ENCODE assay signal across 15 mouse cellular contexts in the genomic region with DNA sequence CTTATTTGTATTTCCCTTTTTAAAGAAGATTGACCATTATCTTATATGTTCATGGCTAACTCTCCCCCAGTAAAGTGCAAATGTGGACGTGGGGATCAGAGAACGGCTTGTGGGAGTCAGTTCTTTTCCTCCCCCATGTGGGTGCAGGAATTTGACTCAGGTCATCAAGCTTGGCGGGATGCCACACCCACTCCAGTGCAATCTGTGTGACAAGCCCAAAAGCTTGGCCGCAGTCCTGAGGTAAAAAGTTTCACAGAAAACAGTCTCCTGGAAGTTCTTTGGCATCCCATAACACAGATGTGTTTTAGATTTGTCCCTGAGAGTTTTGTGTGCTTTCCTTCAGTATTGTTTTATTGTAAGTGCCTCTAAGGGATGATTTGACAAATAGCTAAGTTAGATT.
DNase-seq lines count a peak whose midpoint lies in the region; ATAC-seq and TF ChIP-seq lines count a peak whose summit lies in the region.
"Had no signal": no experiment of that assay in that cellular context is flagged by ENCODE, and none has a peak within 500 bp of the region (broad histone marks: within the 10 kb centered on the region; RNA-seq: fewer than 3 reads in every experiment).

No protein-coding gene starts in this region.

- intact Hi-C loops in gastrocnemius, postnatal 14 days (cut with DNase I; ENCODE audit: low total_unique reads), result no loop called here

- H3K27ac ChIP-seq in heart, embryonic 11.5 days (ENCODE audit: low read depth, low read length), result no peak overlapping the region
- H3K27ac ChIP-seq in hindbrain, postnatal 0 days, result no peak overlapping the region
- H3K27ac ChIP-seq in intestine, embryonic 16.5 days (ENCODE audit: low read length), result no peak overlapping the region
- H3K27ac ChIP-seq: neural tube, embryonic 12.5 days; stomach, embryonic 15.5 days had no signal

- no peaks in the 10 kb centered on the region for H3K4me1 ChIP-seq in heart, embryonic 11.5 days (ENCODE audit: control insufficient read depth, insufficient read depth, low read length)
- H3K4me1 ChIP-seq in hindbrain, postnatal 0 days (ENCODE audit: insufficient read depth, low read length), result no peaks in the 10 kb centered on the region
- no peaks in the 10 kb centered on the region for H3K4me1 ChIP-seq in intestine, embryonic 16.5 days (ENCODE audit: control insufficient read depth, insufficient read depth, low read length)
- H3K4me1 ChIP-seq: neural tube, embryonic 12.5 days; stomach, embryonic 15.5 days had no signal

- H3K27me3 ChIP-seq in heart, embryonic 11.5 days (ENCODE audit: control insufficient read depth, insufficient read depth, low read length), result no peaks in the 10 kb centered on the region
- H3K27me3 ChIP-seq in hindbrain, postnatal 0 days (ENCODE audit: insufficient read depth, low read length), result no peaks in the 10 kb centered on the region
- no peaks in the 10 kb centered on the region for H3K27me3 ChIP-seq in intestine, embryonic 16.5 days (replicated peaks; ENCODE audit: control insufficient read depth, insufficient read depth, low read length)
- H3K27me3 ChIP-seq: neural tube, embryonic 12.5 days; Patski; stomach, embryonic 15.5 days had no signal

- WGBS in heart, embryonic 11.5 days (ENCODE audit: insufficient replicate concordance), result 71% methylated on average over 4 of the region's 4 CpGs
- 76% methylated on average over 4 of the region's 4 CpGs for WGBS in hindbrain, postnatal 0 days
- 88% methylated on average over 4 of the region's 4 CpGs for WGBS in intestine, embryonic 16.5 days

- H3K4me2 ChIP-seq in heart, embryonic 11.5 days, result no peak overlapping the region
- no peak overlapping the region for H3K4me2 ChIP-seq in hindbrain, postnatal 0 days (ENCODE audit: low read depth, low read length)
- no peak overlapping the region for H3K4me2 ChIP-seq in intestine, embryonic 16.5 days (ENCODE audit: low read depth, low read length)
- H3K4me2 ChIP-seq: midbrain, embryonic 11.5 days; neural tube, embryonic 12.5 days; stomach, embryonic 15.5 days had no signal

- no peak for ATAC-seq in heart, embryonic 11.5 days (replicated peaks; ENCODE audit: insufficient number of reproducible peaks, low FRiP score, low TSS enrichment)
- no peak for ATAC-seq in hindbrain, postnatal 0 days
- ATAC-seq in intestine, embryonic 16.5 days, result no peak
- ATAC-seq: hindbrain, embryonic 16.5 days; Patski had no signal

- no peak overlapping the region for H3K4me3 ChIP-seq in heart, embryonic 11.5 days (ENCODE audit: low read depth, low read length)
- no peak overlapping the region for H3K4me3 ChIP-seq in hindbrain, postnatal 0 days (ENCODE audit: low read length)
- no peak overlapping the region for H3K4me3 ChIP-seq in intestine, embryonic 16.5 days (ENCODE audit: low read length)
- H3K4me3 ChIP-seq: neural tube, embryonic 12.5 days; stomach, embryonic 15.5 days had no signal

- DNase-seq in heart, adult 11 months, result peak; percentile 94
- DNase-seq in testis, postnatal 10 days (ENCODE audit: low spot score), result peak; percentile 55
- no peak for DNase-seq in testis, postnatal 14 days (ENCODE audit: low spot score)
- DNase-seq in gastrocnemius, postnatal 14 days, result peak; percentile 69
- DNase-seq in hindbrain, postnatal 0 days (ENCODE audit: low spot score), result no peak
- DNase-seq in right cerebral cortex, postnatal 36 days (ENCODE audit: low spot score in 2 of 2), result no peak
- DNase-seq: lung, adult 2 months; right cerebral cortex, adult 18-20 months had no signal

- H3K9me3 ChIP-seq in heart, embryonic 11.5 days (replicated peaks; ENCODE audit: control insufficient read depth, low read length), result no peaks in the 10 kb centered on the region
- no peaks in the 10 kb centered on the region for H3K9me3 ChIP-seq in hindbrain, postnatal 0 days (ENCODE audit: low read length)
- H3K9me3 ChIP-seq in intestine, embryonic 16.5 days (ENCODE audit: control insufficient read depth, low read length), result no peaks in the 10 kb centered on the region
- H3K9me3 ChIP-seq: neural tube, embryonic 12.5 days; stomach, embryonic 15.5 days had no signal

- TF ChIP-seq CTCF in hindbrain, postnatal 0 days (IDR thresholded peaks at IDR 0.05; ENCODE audit: low read depth), result no peak

- H3K9ac ChIP-seq in heart, embryonic 11.5 days (ENCODE audit: low read depth, low read length), result no peak overlapping the region
- no peak overlapping the region for H3K9ac ChIP-seq in hindbrain, postnatal 0 days (replicated peaks; ENCODE audit: low read length)
- no peak overlapping the region for H3K9ac ChIP-seq in intestine, embryonic 16.5 days (ENCODE audit: low read depth, low read length)
- H3K9ac ChIP-seq: neural tube, embryonic 12.5 days; stomach, embryonic 15.5 days had no signal

- H3K36me3 ChIP-seq in heart, embryonic 11.5 days (ENCODE audit: control insufficient read depth, insufficient read depth, low read length), result no peaks in the 10 kb centered on the region
- no peaks in the 10 kb centered on the region for H3K36me3 ChIP-seq in hindbrain, postnatal 0 days (ENCODE audit: insufficient read depth, low read length)
- H3K36me3 ChIP-seq in intestine, embryonic 16.5 days (ENCODE audit: control insufficient read depth, insufficient read depth, low read length), result no peaks in the 10 kb centered on the region
- H3K36me3 ChIP-seq: neural tube, embryonic 12.5 days; stomach, embryonic 15.5 days had no signal

Comparison
In these comparisons a context has a peak if more than half of its experiments do, and no peak if none do; other contexts are left out.
1. DNase-seq: peak in heart, adult 11 months (single experiment), testis, postnatal 10 days (single experiment) and gastrocnemius, postnatal 14 days (single experiment); none in testis, postnatal 14 days (single experiment), hindbrain, postnatal 0 days (single experiment) and right cerebral cortex, postnatal 36 days (0 of 2).